Mouse (Mus musculus) lung, embryonic 15.5 days (tissue): ENCODE results near the gene Ddx19b. TPM values are rescaled to one million over a fixed set of nuclear protein-coding genes. Genes with fewer than 3 reads are reported as not detected.

Source experiments
- ATAC-seq: fragments of 200-750 bp; cut with Nextera tagmentation; 2 replicates; pipeline ENCODE4 v1.8.0; 2017; ENCODE audit warnings: moderate number of reproducible peaks, borderline replicate concordance; ENCODE audit not compliant: low FRiP score, low TSS enrichment; ENCODE audit errors: extremely low read depth
- H3K27ac ChIP-seq: fragments of 300-500 bp; sonication (generic); 2 replicates; pipeline ENCODE4 v1.5.1; 2015; ENCODE audit warnings: moderate library complexity, mild to moderate bottlenecking, inconsistent platforms
- H3K27me3 ChIP-seq: fragments of 300-500 bp; sonication (generic); 2 replicates; pipeline ENCODE4 v1.6.1; 2015; ENCODE audit warnings: inconsistent platforms
- H3K36me3 ChIP-seq: fragments of 300-500 bp; sonication (generic); 2 replicates; pipeline ENCODE4 v1.6.1; 2015; ENCODE audit warnings: inconsistent platforms
- H3K4me1 ChIP-seq: fragments of 300-500 bp; sonication (generic); 2 replicates; pipeline ENCODE4 v1.6.1; 2015; ENCODE audit warnings: inconsistent platforms
- H3K4me2 ChIP-seq: fragments of 300-500 bp; sonication (generic); 2 replicates; pipeline ENCODE4 v1.6.1; 2015; ENCODE audit warnings: inconsistent platforms, mild to moderate bottlenecking, moderate library complexity
- H3K4me3 ChIP-seq: fragments of 300-500 bp; sonication (generic); 2 replicates; pipeline ENCODE4 v1.5.1; 2015; ENCODE audit warnings: mild to moderate bottlenecking, inconsistent platforms
- H3K9ac ChIP-seq: fragments of 300-500 bp; sonication (generic); 2 replicates; pipeline ENCODE4 v1.6.1; 2015; ENCODE audit warnings: inconsistent platforms
- H3K9me3 ChIP-seq: fragments of 300-500 bp; sonication (generic); 2 replicates; pipeline ENCODE4 v1.6.1; 2016; ENCODE audit warnings: inconsistent platforms
- WGBS: fragments of 180-500 bp; shearing (Covaris S2); methylation state at CpG from one replicate; pipeline ENCODE4 v1.1.7; 2015; 5-methylcytosine and 5-hydroxymethylcytosine counted together
- polyA plus RNA-seq: library from polyadenylated mRNA; unstranded; fragments of >200 nt; fragmentation: Nextera tagmentation; extraction: Ambion mirVana; gene quantifications from 2 replicates; pipeline ENCODE4 v1.2.1, GENCODE M21; 2015

Gene Ddx19b
- polyA plus RNA-seq, 1 experiment from 2014 or later, result 7.3 TPM

GRCm38 (mm10) chr8:111056158-111056663, 24.7 kb upstream of the Ddx19b start, which contains the start of gene Exosc6:
Gene Exosc6 (plus strand): TSS chr8:111056339.
- Histone ChIP-seq H3K9ac (peak within 1 kb of the TSS; percentile 86), H3K4me2 (peak within 1 kb of the TSS; percentile 81), H3K4me3 (peak within 1 kb of the TSS; percentile 70), H3K27ac (peak within 1 kb of the TSS; percentile 86), H3K4me1 (peaks cover 15% of the 10 kb centered on the region), H3K36me3 (peaks cover 47% of the 10 kb centered on the region), H3K9me3 (no peaks in the 10 kb centered on the region), H3K27me3 (no peaks in the 10 kb centered on the region)
- under 1% methylated on average over 67 of the region's 68 CpGs for WGBS
- ATAC-seq, result peak; percentile 93

GRCm38 (mm10) chr8:111055661-111056060, 24.1 kb upstream of the Ddx19b start:
- 53% methylated on average over 2 of the region's 2 CpGs for WGBS
- H3K4me3 ChIP-seq, result no peak overlapping the region
- ATAC-seq, result no peak
- peaks cover 52% of the 10 kb centered on the region for H3K36me3 ChIP-seq
- H3K27me3 ChIP-seq, result no peaks in the 10 kb centered on the region
- no peak overlapping the region for H3K4me2 ChIP-seq
- H3K4me1 ChIP-seq, result peaks cover 11% of the 10 kb centered on the region
- H3K9ac ChIP-seq, result no peak overlapping the region
- H3K9me3 ChIP-seq, result no peaks in the 10 kb centered on the region
- no peak overlapping the region for H3K27ac ChIP-seq

GRCm38 (mm10) chr8:111055031-111055634, 23.6 kb upstream of the Ddx19b start:
- H3K36me3 ChIP-seq, result peaks cover 57% of the 10 kb centered on the region

GRCm38 (mm10) chr8:111053827-111054518, 22.4 kb upstream of the Ddx19b start:
- Histone ChIP-seq H3K9me3 (no peaks in the 10 kb centered on the region), H3K9ac (no peak overlapping the region), H3K27ac (no peak overlapping the region), H3K27me3 (no peaks in the 10 kb centered on the region), H3K4me3 (no peak overlapping the region), H3K4me2 (no peak overlapping the region), H3K4me1 (peaks cover 11% of the 10 kb centered on the region), H3K36me3 (peaks cover 69% of the 10 kb centered on the region)
- 91% methylated on average over 12 of the region's 12 CpGs for WGBS
- no peak for ATAC-seq

More at GRCm38 (mm10) chr8:111055031-111055634, 23.6 kb upstream of the Ddx19b start:
- WGBS, result 85% methylated on average over 17 of the region's 17 CpGs
- no peaks in the 10 kb centered on the region for H3K9me3 ChIP-seq
- H3K27ac ChIP-seq, result no peak overlapping the region
- H3K4me2 ChIP-seq, result no peak overlapping the region
- no peak overlapping the region for H3K4me3 ChIP-seq
- H3K4me1 ChIP-seq, result peaks cover 11% of the 10 kb centered on the region
- H3K9ac ChIP-seq, result no peak overlapping the region
- H3K27me3 ChIP-seq, result no peaks in the 10 kb centered on the region
- no peak for ATAC-seq

GRCm38 (mm10) chr8:111049106-111049505, 17.6 kb upstream of the Ddx19b start:
- Histone ChIP-seq H3K9me3 (no peaks in the 10 kb centered on the region), H3K9ac (no peak overlapping the region), H3K36me3 (peaks cover 99% of the 10 kb centered on the region), H3K4me3 (no peak overlapping the region), H3K4me2 (no peak overlapping the region), H3K27me3 (no peaks in the 10 kb centered on the region), H3K4me1 (no peaks in the 10 kb centered on the region), H3K27ac (no peak overlapping the region)
- ATAC-seq, result no peak
- WGBS, result 95% methylated on average over 7 of the region's 7 CpGs

GRCm38 (mm10) chr8:111048694-111049093, 17.1 kb upstream of the Ddx19b start:
- H3K9ac ChIP-seq, result no peak overlapping the region
- peaks cover 99% of the 10 kb centered on the region for H3K36me3 ChIP-seq
- H3K4me3 ChIP-seq, result no peak overlapping the region
- no peak overlapping the region for H3K27ac ChIP-seq
- H3K9me3 ChIP-seq, result no peaks in the 10 kb centered on the region
- no peaks in the 10 kb centered on the region for H3K27me3 ChIP-seq
- no peaks in the 10 kb centered on the region for H3K4me1 ChIP-seq
- H3K4me2 ChIP-seq, result no peak overlapping the region
- 80% methylated on average over 2 of the region's 2 CpGs for WGBS
- ATAC-seq, result no peak

GRCm38 (mm10) chr8:111044003-111044734, 12.6 kb upstream of the Ddx19b start:
- H3K36me3 ChIP-seq, result peaks cover 97% of the 10 kb centered on the region
- no peak overlapping the region for H3K4me3 ChIP-seq
- no peak overlapping the region for H3K27ac ChIP-seq
- no peak overlapping the region for H3K4me2 ChIP-seq
- no peak for ATAC-seq
- H3K4me1 ChIP-seq, result no peaks in the 10 kb centered on the region
- no peaks in the 10 kb centered on the region for H3K27me3 ChIP-seq
- H3K9me3 ChIP-seq, result no peaks in the 10 kb centered on the region
- no peak overlapping the region for H3K9ac ChIP-seq
- 34% methylated on average over 2 of the region's 2 CpGs for WGBS

GRCm38 (mm10) chr8:111042546-111042945, 11.0 kb upstream of the Ddx19b start:
- WGBS, result 92% methylated on average over 19 of the region's 19 CpGs
- Histone ChIP-seq H3K36me3 (peaks cover 96% of the 10 kb centered on the region), H3K27me3 (no peaks in the 10 kb centered on the region)

GRCm38 (mm10) chr8:111036591-111036990, 5.0 kb upstream of the Ddx19b start:
- Histone ChIP-seq H3K27me3 (peaks cover 2% of the 10 kb centered on the region; the same call in 1 of the 2 replicates), H3K27ac (no peak overlapping the region), H3K9me3 (no peaks in the 10 kb centered on the region), H3K4me3 (no peak overlapping the region), H3K4me2 (no peak overlapping the region), H3K36me3 (peaks cover 45% of the 10 kb centered on the region), H3K4me1 (peaks cover 16% of the 10 kb centered on the region), H3K9ac (no peak overlapping the region)
- 90% methylated on average over 15 of the region's 15 CpGs for WGBS
- ATAC-seq, result no peak

More at GRCm38 (mm10) chr8:111042546-111042945, 11.0 kb upstream of the Ddx19b start:
- no peak overlapping the region for H3K9ac ChIP-seq
- no peak overlapping the region for H3K4me3 ChIP-seq
- H3K4me1 ChIP-seq, result no peaks in the 10 kb centered on the region
- H3K4me2 ChIP-seq, result no peak overlapping the region
- H3K27ac ChIP-seq, result no peak overlapping the region
- ATAC-seq, result peak; percentile 23; the same call in 1 of the 2 replicates
- no peaks in the 10 kb centered on the region for H3K9me3 ChIP-seq

- H3K4me1 ChIP-seq, result peaks cover 16% of the 10 kb centered on the region
- peaks cover 24% of the 10 kb centered on the region for H3K36me3 ChIP-seq
- no peak for ATAC-seq
- peak overlapping the region; percentile 62 for H3K4me2 ChIP-seq
- peak overlapping the region; percentile 62 for H3K27ac ChIP-seq
- 11% methylated on average over 12 of the region's 12 CpGs for whole genome bisulfite sequencing
- peak overlapping the region; percentile 65 for H3K9ac ChIP-seq
- H3K4me3 ChIP-seq, result peak overlapping the region; percentile 71
- no peaks in the 10 kb centered on the region for H3K9me3 ChIP-seq
- peaks cover 4% of the 10 kb centered on the region; the same call in 1 of the 2 replicates for H3K27me3 ChIP-seq
Observed at GRCm38 (mm10) chr8:111034276-111034675, 2.7 kb upstream of the Ddx19b start.

- Histone ChIP-seq H3K9me3 (no peaks in the 10 kb centered on the region), H3K27me3 (peaks cover 4% of the 10 kb centered on the region; the same call in 1 of the 2 replicates), H3K4me3 (peak overlapping the region; percentile 71), H3K4me2 (peak overlapping the region; percentile 62), H3K9ac (peak overlapping the region; percentile 65), H3K36me3 (peaks cover 18% of the 10 kb centered on the region), H3K27ac (peak overlapping the region; percentile 62), H3K4me1 (peaks cover 16% of the 10 kb centered on the region)
- ATAC-seq, result peak; percentile 99
- 7% methylated on average over 37 of the region's 37 CpGs for WGBS
Observed at GRCm38 (mm10) chr8:111033482-111034215, 2.1 kb upstream of the Ddx19b start.
